Mouse (Mus musculus) kidney, embryonic 16.5 days (tissue): ENCODE data around the gene Eif3d. TPM values are rescaled to one million over a fixed set of nuclear protein-coding genes. Genes with fewer than 3 reads are reported as not detected.

Experiments
- ATAC-seq: fragments of 200-750 bp; cut with Nextera tagmentation; 2 replicates; pipeline ENCODE4 v1.8.0; 2017; ENCODE audit warnings: moderate TSS enrichment; ENCODE audit not compliant: low FRiP score, low TSS enrichment
- H3K27ac ChIP-seq: fragments of 300-500 bp; sonication (generic); 2 replicates; pipeline ENCODE4 v1.5.1; 2014; ENCODE audit warnings: low read length
- H3K27me3 ChIP-seq: fragments of 300-500 bp; sonication (generic); 2 replicates; pipeline ENCODE4 v1.6.1; 2014; ENCODE audit warnings: low read length, control low read depth, mixed read lengths; ENCODE audit not compliant: insufficient read depth
- H3K36me3 ChIP-seq: fragments of 300-500 bp; sonication (generic); 2 replicates; pipeline ENCODE4 v1.6.1; 2014; ENCODE audit warnings: low read length, control low read depth, mixed read lengths; ENCODE audit not compliant: insufficient read depth
- H3K4me1 ChIP-seq: fragments of 300-500 bp; sonication (generic); 2 replicates; pipeline ENCODE4 v1.6.1; 2014; ENCODE audit warnings: low read length, control low read depth, mixed read lengths; ENCODE audit not compliant: insufficient read depth
- H3K4me2 ChIP-seq: fragments of 300-500 bp; sonication (generic); replicated peaks from 2 replicates; pipeline ENCODE4 v1.6.1; 2014; ENCODE audit warnings: low read depth, low read length
- H3K4me3 ChIP-seq: fragments of 300-500 bp; sonication (generic); 2 replicates; pipeline ENCODE4 v1.5.1; 2014; ENCODE audit warnings: mild to moderate bottlenecking, low read length
- H3K9ac ChIP-seq: fragments of 300-500 bp; sonication (generic); replicated peaks from 2 replicates; pipeline ENCODE4 v1.6.1; 2014; ENCODE audit warnings: low read length
- H3K9me3 ChIP-seq: fragments of 300-500 bp; sonication (generic); 2 replicates; pipeline ENCODE4 v1.6.1; 2016; ENCODE audit warnings: low read length, control low read depth
- WGBS: fragments of 180-500 bp; shearing (Covaris S2); extraction: QIAGEN DNeasy Blood & Tissue Kit; methylation state at CpG from one replicate; pipeline ENCODE4 v1.1.7; 2014; 5-methylcytosine and 5-hydroxymethylcytosine counted together
- polyA plus RNA-seq: library from polyadenylated mRNA; unstranded; fragments of >200 nt; fragmentation: Nextera tagmentation; extraction: Ambion mirVana; gene quantifications from 2 replicates; pipeline ENCODE4 v1.2.1, GENCODE M21; 2015

The Eif3d gene
- polyA plus RNA-seq, 1 experiment from 2014 or later: 212 TPM

GRCm38 (mm10) chr15:77933770-77934169, 36.8 kb downstream of the Eif3d start:
- Histone ChIP-seq H3K9me3 (no peaks in the 10 kb centered on the region), H3K4me3 (0 out of 2 replicates have a peak overlapping the region, but pooled peaks have one; percentile 7), H3K36me3 (no peaks in the 10 kb centered on the region), H3K27ac (no peak overlapping the region), H3K4me2 (peak overlapping the region; percentile 39), H3K27me3 (no peaks in the 10 kb centered on the region), H3K9ac (peak overlapping the region; percentile 49), H3K4me1 (peaks cover 13% of the 10 kb centered on the region)
- peak; percentile 39 for ATAC-seq
- WGBS: 1% methylated on average over 14 of the region's 14 CpGs

- Histone ChIP-seq H3K4me2 (peak overlapping the region; percentile 39; the same call in 1 of the 2 replicates), H3K27me3 (no peaks in the 10 kb centered on the region), H3K27ac (no peak overlapping the region), H3K9me3 (no peaks in the 10 kb centered on the region), H3K36me3 (no peaks in the 10 kb centered on the region), H3K9ac (0 out of 2 replicates have a peak overlapping the region, but pooled peaks have one; percentile 49), H3K4me1 (peaks cover 13% of the 10 kb centered on the region), H3K4me3 (no peak overlapping the region)
- ATAC-seq: no peak
- 68% methylated on average over 3 of the region's 3 CpGs for WGBS
Observed at GRCm38 (mm10) chr15:77933222-77933621, 37.4 kb downstream of the Eif3d start.

- Histone ChIP-seq H3K9me3 (no peaks in the 10 kb centered on the region), H3K27me3 (no peaks in the 10 kb centered on the region), H3K4me2 (no peak overlapping the region), H3K9ac (no peak overlapping the region), H3K36me3 (peaks cover 9% of the 10 kb centered on the region; the same call in 1 of the 2 replicates), H3K27ac (no peak overlapping the region), H3K4me1 (peaks cover 22% of the 10 kb centered on the region), H3K4me3 (no peak overlapping the region)
- WGBS: 70% methylated on average over 6 of the region's 6 CpGs
- no peak for ATAC-seq
Observed at GRCm38 (mm10) chr15:77931689-77932016, 39.0 kb downstream of the Eif3d start.

- no peak overlapping the region for H3K9ac ChIP-seq
- no peak overlapping the region for H3K27ac ChIP-seq
- no peaks in the 10 kb centered on the region for H3K9me3 ChIP-seq
- H3K4me2 ChIP-seq: no peak overlapping the region
- peaks cover 13% of the 10 kb centered on the region; the same call in 1 of the 2 replicates for H3K36me3 ChIP-seq
- 78% methylated on average over 6 of the region's 6 CpGs for WGBS
- peaks cover 22% of the 10 kb centered on the region for H3K4me1 ChIP-seq
- no peak for ATAC-seq
- no peak overlapping the region for H3K4me3 ChIP-seq
- no peaks in the 10 kb centered on the region for H3K27me3 ChIP-seq
Observed at GRCm38 (mm10) chr15:77930986-77931688, 39.5 kb downstream of the Eif3d start.

GRCm38 (mm10) chr15:77929804-77930203, 40.8 kb downstream of the Eif3d start:
- Histone ChIP-seq H3K9me3 (no peaks in the 10 kb centered on the region), H3K4me3 (peak overlapping the region; percentile 85), H3K4me1 (peaks cover 22% of the 10 kb centered on the region), H3K36me3 (peaks cover 18% of the 10 kb centered on the region), H3K4me2 (peak overlapping the region; percentile 81), H3K27ac (no peak overlapping the region), H3K27me3 (no peaks in the 10 kb centered on the region), H3K9ac (peak overlapping the region; percentile 76)
- 55% methylated on average over 8 of the region's 8 CpGs for WGBS
- no peak for ATAC-seq

GRCm38 (mm10) chr15:77928673-77929331, 41.8 kb downstream of the Eif3d start, which contains the start of gene Txn2:
Gene Txn2, minus strand, starts transcription at chr15:77929006.
- H3K4me3 ChIP-seq: peak within 1 kb of the TSS; percentile 85
- peaks cover 22% of the 10 kb centered on the region for H3K4me1 ChIP-seq
- H3K27ac ChIP-seq: peak within 1 kb of the TSS; percentile 92
- peaks cover 26% of the 10 kb centered on the region for H3K36me3 ChIP-seq
- H3K27me3 ChIP-seq: no peaks in the 10 kb centered on the region
- H3K9me3 ChIP-seq: no peaks in the 10 kb centered on the region
- WGBS: 0% methylated on average over 34 of the region's 34 CpGs
- peak within 1 kb of the TSS; percentile 81 for H3K4me2 ChIP-seq
- peak; percentile 98 for ATAC-seq
- peak within 1 kb of the TSS; percentile 84 for H3K9ac ChIP-seq

- WGBS: 16% methylated on average over 4 of the region's 4 CpGs
- Histone ChIP-seq H3K4me1 (peaks cover 18% of the 10 kb centered on the region), H3K27ac (peak overlapping the region; percentile 92), H3K4me2 (peak overlapping the region; percentile 71), H3K36me3 (peaks cover 33% of the 10 kb centered on the region), H3K9ac (peak overlapping the region; percentile 84), H3K9me3 (no peaks in the 10 kb centered on the region), H3K4me3 (peak overlapping the region; percentile 85), H3K27me3 (no peaks in the 10 kb centered on the region)
- ATAC-seq: no peak
Observed at GRCm38 (mm10) chr15:77928091-77928490, 42.5 kb downstream of the Eif3d start.

- Histone ChIP-seq H3K9ac (no peak overlapping the region), H3K4me2 (no peak overlapping the region), H3K27me3 (no peaks in the 10 kb centered on the region), H3K4me3 (no peak overlapping the region), H3K27ac (no peak overlapping the region), H3K9me3 (no peaks in the 10 kb centered on the region), H3K4me1 (peaks cover 20% of the 10 kb centered on the region), H3K36me3 (peaks cover 43% of the 10 kb centered on the region)
- 94% methylated on average over 5 of the region's 5 CpGs for WGBS
- no peak for ATAC-seq
Observed at GRCm38 (mm10) chr15:77926921-77927320, 43.7 kb downstream of the Eif3d start.

GRCm38 (mm10) chr15:77925195-77925594, 45.4 kb downstream of the Eif3d start:
- H3K4me1 ChIP-seq: peaks cover 30% of the 10 kb centered on the region
- no peak overlapping the region for H3K9ac ChIP-seq
- no peak for ATAC-seq
- H3K4me3 ChIP-seq: no peak overlapping the region
- WGBS: 94% methylated on average over 2 of the region's 2 CpGs
- H3K36me3 ChIP-seq: peaks cover 57% of the 10 kb centered on the region
- H3K27ac ChIP-seq: no peak overlapping the region
- H3K4me2 ChIP-seq: no peak overlapping the region
- no peaks in the 10 kb centered on the region for H3K9me3 ChIP-seq
- H3K27me3 ChIP-seq: no peaks in the 10 kb centered on the region
